14 mouse cellular contexts compared by ENCODE assay signal in the genomic region with DNA sequence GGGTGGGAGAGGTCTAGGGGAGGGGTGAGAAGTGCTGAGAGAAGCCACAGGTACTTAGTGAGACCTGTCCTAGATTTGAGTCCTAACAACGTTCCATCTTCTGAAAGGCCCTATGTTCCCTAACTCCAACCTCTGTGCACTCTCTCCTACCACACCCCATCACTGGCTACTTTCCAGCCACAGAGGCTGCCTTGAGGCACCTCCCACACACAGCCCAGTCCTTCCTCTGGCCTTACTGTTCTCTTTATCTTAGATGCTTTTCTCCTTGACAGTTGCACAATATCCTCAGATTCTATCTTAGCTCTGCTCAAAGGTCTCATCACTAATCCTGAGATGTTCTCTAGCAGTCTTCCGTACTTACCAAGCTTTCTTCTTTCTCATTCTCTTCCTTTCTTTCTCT.
DNase-seq lines count a peak whose midpoint lies in the region; ATAC-seq and TF ChIP-seq lines count a peak whose summit lies in the region.
"Had no signal": no experiment of that assay in that cellular context is flagged by ENCODE, and none has a peak within 500 bp of the region (broad histone marks: within the 10 kb centered on the region; RNA-seq: fewer than 3 reads in every experiment).

No protein-coding gene starts in this region.

- H3K4me2 ChIP-seq in intestine, postnatal 0 days (replicated peaks; ENCODE audit: low read depth), result no peak overlapping the region
- H3K4me2 ChIP-seq: forebrain, embryonic 13.5 days; midbrain, embryonic 12.5 days had no signal

- WGBS in intestine, postnatal 0 days, result 51% methylated on average over 2 of the region's 2 CpGs

- H3K9me3 ChIP-seq in intestine, postnatal 0 days (ENCODE audit: control insufficient read depth), result no peaks in the 10 kb centered on the region
- H3K9me3 ChIP-seq: forebrain, embryonic 13.5 days; midbrain, embryonic 12.5 days had no signal

- no peaks in the 10 kb centered on the region for H3K27me3 ChIP-seq in intestine, postnatal 0 days (replicated peaks; ENCODE audit: control insufficient read depth, insufficient read depth, low read length)
- H3K27me3 ChIP-seq: forebrain, embryonic 13.5 days; midbrain, embryonic 12.5 days had no signal

- H3K27ac ChIP-seq in intestine, postnatal 0 days (ENCODE audit: low read depth, low read length), result no peak overlapping the region
- H3K27ac ChIP-seq: forebrain, embryonic 13.5 days; layer of hippocampus, adult 2 months; left cerebral cortex, adult 2 months; midbrain, embryonic 12.5 days had no signal

- H3K4me1 ChIP-seq in intestine, postnatal 0 days (replicated peaks; ENCODE audit: control insufficient read depth, insufficient read depth, low read length), result 0 out of 2 replicates have a peak, but pooled peaks cover 2% of the 10 kb centered on the region

- no peak overlapping the region for H3K4me3 ChIP-seq in intestine, postnatal 0 days (ENCODE audit: low read depth, low read length)
- H3K4me3 ChIP-seq: forebrain, embryonic 13.5 days; layer of hippocampus, adult 2 months; left cerebral cortex, adult 2 months; midbrain, embryonic 12.5 days had no signal

- no peak for TF ChIP-seq CTCF in intestine, postnatal 0 days (IDR thresholded peaks at IDR 0.05; ENCODE audit: low read depth)

- H3K36me3 ChIP-seq in intestine, postnatal 0 days (ENCODE audit: control insufficient read depth, insufficient read depth), result no peaks in the 10 kb centered on the region
- H3K36me3 ChIP-seq: midbrain, embryonic 12.5 days had no signal

- ATAC-seq in granulocyte monocyte progenitor cell, adult 5-6 weeks (replicated peaks; ENCODE audit: poor library complexity, severe bottlenecking), result peak; percentile 35; the same call in 1 of the 2 replicates
- ATAC-seq in intestine, postnatal 0 days, result no peak
- ATAC-seq: forebrain, embryonic 13.5 days; inflammation-experienced regulatory T-cells, adult 6 months had no signal

- peak; percentile 20 for DNase-seq in adrenal gland, postnatal 14 days
- DNase-seq in adrenal gland, postnatal 25 days, result no peak
- peak; percentile 39 for DNase-seq in ovary, postnatal 36 days (ENCODE audit: low spot score)
- DNase-seq in ovary, postnatal 10 days (ENCODE audit: low spot score), result no peak
- peak; percentile 54 for DNase-seq in testis, postnatal 10 days (ENCODE audit: low spot score)
- no peak for DNase-seq in lung, adult 18-20 months
- DNase-seq: cerebellum, postnatal 14 days had no signal

- no peak overlapping the region for H3K9ac ChIP-seq in intestine, postnatal 0 days (ENCODE audit: low read depth, low read length)
- H3K9ac ChIP-seq: forebrain, embryonic 13.5 days; midbrain, embryonic 12.5 days had no signal

Comparison
In these comparisons a context has a peak if more than half of its experiments do, and no peak if none do; other contexts are left out.
1. DNase-seq: peak in adrenal gland, postnatal 14 days (single experiment), ovary, postnatal 36 days (single experiment) and testis, postnatal 10 days (single experiment); none in adrenal gland, postnatal 25 days (single experiment), ovary, postnatal 10 days (single experiment) and lung, adult 18-20 months (0 of 2).